In the genomic region with DNA sequence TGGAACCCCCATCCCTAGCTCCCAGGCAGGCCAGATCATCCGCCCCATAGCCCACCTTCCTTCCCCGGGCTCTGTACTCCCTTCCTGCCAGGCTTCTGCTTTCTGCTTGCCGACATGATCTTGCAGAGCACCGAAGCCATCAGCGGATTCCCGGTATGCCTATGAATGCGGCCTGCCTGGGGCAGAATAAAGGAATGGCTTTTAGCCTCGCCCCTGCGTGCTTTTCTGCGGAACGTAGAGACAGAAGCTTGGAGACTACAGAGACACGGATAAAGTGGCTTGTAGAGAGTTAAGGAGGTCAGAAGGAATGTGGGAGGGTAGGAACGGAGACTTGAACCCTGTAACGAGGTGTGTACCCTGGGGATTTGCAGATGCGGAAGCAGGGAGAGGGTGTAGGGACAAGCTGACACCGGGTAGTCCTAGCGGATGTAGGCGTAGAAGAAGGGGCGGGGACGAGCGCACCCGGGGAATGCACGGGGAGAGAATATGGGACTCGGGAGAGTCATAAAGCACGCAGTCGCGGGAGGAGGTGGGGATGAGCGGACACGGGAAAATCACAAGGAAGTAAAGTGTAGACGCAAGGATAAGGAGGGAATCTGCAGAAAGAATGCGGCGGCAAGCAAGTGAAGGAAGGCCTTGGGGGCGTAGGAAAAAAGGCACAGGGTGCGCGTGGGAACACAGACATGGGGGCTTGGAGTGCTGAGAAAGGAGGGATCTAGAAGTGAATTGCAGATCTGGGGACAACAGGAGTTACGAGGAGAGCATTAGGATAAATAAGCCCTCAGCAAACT, we compare ENCODE assay signal across 8 mouse cellular contexts. TPM values are rescaled to one million over a fixed set of nuclear protein-coding genes. Genes with fewer than 3 reads are reported as not detected.
DNase-seq lines count a peak whose midpoint lies in the region; ATAC-seq and TF ChIP-seq lines count a peak whose summit lies in the region.

No protein-coding gene starts in this region.

- H3K36me3 ChIP-seq in G1E (replicated peaks), result peaks cover 31% of the 10 kb centered on the region
- no peaks in the 10 kb centered on the region for H3K36me3 ChIP-seq in forebrain, embryonic 16.5 days (ENCODE audit: control insufficient read depth, insufficient read depth)

- intact Hi-C loops in heart, postnatal 25 days (cut with DNase I), result loop anchor here (5.0 kb wide), 1 partner anchor 131 kb away; a partner anchor contains a TSS

- TF ChIP-seq CTCF in G1E (IDR thresholded peaks at IDR 0.05; ENCODE audit: low read depth, low read length), result no peak
- no peak for TF ChIP-seq CTCF in cerebellum, adult 2 months (IDR thresholded peaks at IDR 0.05; ENCODE audit: borderline replicate concordance, insufficient read depth, low read depth, low read length)
- TF ChIP-seq CTCF in lung, adult 2 months (IDR thresholded peaks at IDR 0.05; ENCODE audit: insufficient read depth, low read length), result no peak

- TF ChIP-seq POLR2A in cerebellum, adult 2 months (IDR thresholded peaks at IDR 0.05; ENCODE audit: borderline replicate concordance, insufficient read depth, low read length), result no peak
- peak; percentile 81; the same call in 1 of the 2 replicates for TF ChIP-seq POLR2A in lung, adult 2 months (IDR thresholded peaks at IDR 0.05; ENCODE audit: borderline replicate concordance, extremely low read depth, low read depth, low read length)

- DNase-seq in G1E (ENCODE audit: low spot score), result peak; percentile 78
- peak; percentile 65 to 66 for DNase-seq in cerebellum, adult 2 months
- DNase-seq in heart, postnatal 25 days (ENCODE audit: low spot score), result peak; percentile 77
- peak; percentile 78 for DNase-seq in layer of hippocampus, adult 11-12 months (ENCODE audit: low spot score)
- peak; percentile 83 for DNase-seq in lung, adult 2 months
- DNase-seq in testis, postnatal 14 days (ENCODE audit: low spot score), result peak; percentile 77

- ATAC-seq in G1E (ENCODE audit: extremely low read depth, insufficient number of reproducible peaks, low FRiP score, poor library complexity, severe bottlenecking), result peak; percentile 86
- peak; percentile 84 for ATAC-seq in forebrain, embryonic 16.5 days
- peak; percentile 68 for ATAC-seq in neutrophil, adult 5-6 weeks (ENCODE audit: extremely low read depth, insufficient number of reproducible peaks, low FRiP score, poor library complexity, severe bottlenecking)

- no peaks in the 10 kb centered on the region for H3K9me3 ChIP-seq in G1E (replicated peaks)
- H3K9me3 ChIP-seq in forebrain, embryonic 16.5 days (ENCODE audit: control insufficient read depth, low read length), result no peaks in the 10 kb centered on the region

- peaks cover 15% of the 10 kb centered on the region for H3K27me3 ChIP-seq in G1E (ENCODE audit: insufficient read depth, low read length)
- H3K27me3 ChIP-seq in cerebellum, adult 2 months (ENCODE audit: control insufficient read depth, insufficient read depth, low read length), result no peaks in the 10 kb centered on the region
- H3K27me3 ChIP-seq in forebrain, embryonic 16.5 days (replicated peaks; ENCODE audit: control insufficient read depth, insufficient read depth, low read length), result no peaks in the 10 kb centered on the region

- peak overlapping the region; percentile 72 for H3K27ac ChIP-seq in cerebellum, adult 2 months (ENCODE audit: insufficient read depth, low read length)
- peak overlapping the region; percentile 57 for H3K27ac ChIP-seq in forebrain, embryonic 16.5 days (ENCODE audit: low read length)

- H3K4me3 ChIP-seq in G1E (ENCODE audit: low read depth, low read length), result peak overlapping the region; percentile 75
- peak overlapping the region; percentile 84 for H3K4me3 ChIP-seq in cerebellum, adult 2 months (replicated peaks; ENCODE audit: insufficient read depth, low read depth, low read length)
- peak overlapping the region; percentile 55 for H3K4me3 ChIP-seq in forebrain, embryonic 16.5 days (replicated peaks; ENCODE audit: low read length)
- H3K4me3 ChIP-seq in lung, adult 2 months (replicated peaks; ENCODE audit: extremely low read depth, low read depth, low read length), result peak overlapping the region; percentile 97

- H3K9ac ChIP-seq in forebrain, embryonic 16.5 days (replicated peaks; ENCODE audit: low read depth, low read length), result peak overlapping the region; percentile 58

- H3K4me1 ChIP-seq in G1E (ENCODE audit: insufficient read depth, low read depth, low read length), result peaks cover 57% of the 10 kb centered on the region
- no peaks in the 10 kb centered on the region for H3K4me1 ChIP-seq in cerebellum, adult 2 months (ENCODE audit: control insufficient read depth, insufficient read depth, low read length)
- peaks cover 21% of the 10 kb centered on the region for H3K4me1 ChIP-seq in forebrain, embryonic 16.5 days (replicated peaks; ENCODE audit: control insufficient read depth, insufficient read depth, low read length)
- H3K4me1 ChIP-seq in lung, adult 2 months (ENCODE audit: control insufficient read depth, insufficient read depth, low read length), result no peaks in the 10 kb centered on the region

- H3K4me2 ChIP-seq in forebrain, embryonic 16.5 days (ENCODE audit: low read length), result peak overlapping the region; percentile 72

- under 1% methylated on average over 36 of the region's 36 CpGs for WGBS in cerebellum, adult 2 months
- WGBS in forebrain, embryonic 16.5 days, result under 1% methylated on average over 36 of the region's 36 CpGs
- 1% methylated on average over 36 of the region's 36 CpGs for WGBS in lung, adult 2 months

RNA-seq across cellular contexts. Expression of a gene that starts 0.6 kb away (rescaled TPM):
- total RNA-seq in G1E (2014; fragmentation: Nextera tagmentation), result 75.0 and 92.3 TPM in 2 replicates
- total RNA-seq in G1E (2017), result 207 and 218 TPM in 2 replicates
- 60.1 and 77.3 TPM in 2 replicates for polyA plus RNA-seq in G1E (2012)
- 102 and 105 TPM in 2 replicates for polyA plus RNA-seq in cerebellum, adult 2 months (2012; rRNA removed)
- polyA plus RNA-seq in forebrain, embryonic 16.5 days (2015; fragmentation: Nextera tagmentation; extraction: Ambion mirVana), result 123 and 127 TPM in 2 replicates
- total RNA-seq in heart, postnatal 25 days (2021), result 1,000 to 10,000 TPM; 1,293 to 1,340 TPM
- 71.4 and 105 TPM in 2 replicates for polyA plus RNA-seq in lung, adult 2 months (2012; rRNA removed)
- total RNA-seq in neutrophil, adult 5-6 weeks (2017), result 36.3 and 42.4 TPM in 2 replicates

RNA-seq across cellular contexts. Expression of a gene that starts 0.6 kb away (rescaled TPM):
- total RNA-seq in G1E (2014; fragmentation: Nextera tagmentation) (3.5 TPM in 1 of 2 replicates, not detected in the other), G1E (2017) (0.93 TPM in 1 of 2 replicates, not detected in the other)
- not detected in 2 replicates for polyA plus RNA-seq in G1E (2012)
- polyA plus RNA-seq in cerebellum, adult 2 months (2012; rRNA removed), result 0.14 and 0.88 TPM in 2 replicates
- polyA plus RNA-seq in forebrain, embryonic 16.5 days (2015; fragmentation: Nextera tagmentation; extraction: Ambion mirVana), result 0.42 TPM in 1 of 2 replicates, not detected in the other
- total RNA-seq in heart, postnatal 25 days (2021), result under 1 TPM; 0.39 to 0.61 TPM
- polyA plus RNA-seq in lung, adult 2 months (2012; rRNA removed), result 1.2 and 1.5 TPM in 2 replicates
- not detected in 2 replicates for total RNA-seq in neutrophil, adult 5-6 weeks (2017)

RNA-seq across cellular contexts. Expression of a gene that starts 2.7 kb away (rescaled TPM):
- not detected in 2 replicates for total RNA-seq in G1E (2014; fragmentation: Nextera tagmentation)
- total RNA-seq in G1E (2017), result not detected in 2 replicates
- polyA plus RNA-seq in G1E (2012), result not detected in 2 replicates
- polyA plus RNA-seq in cerebellum, adult 2 months (2012; rRNA removed), result not detected in 2 replicates
- polyA plus RNA-seq in forebrain, embryonic 16.5 days (2015; fragmentation: Nextera tagmentation; extraction: Ambion mirVana), result not detected in 2 replicates
- not detected for total RNA-seq in heart, postnatal 25 days (2021)
- polyA plus RNA-seq in lung, adult 2 months (2012; rRNA removed), result not detected in 2 replicates
- not detected in 2 replicates for total RNA-seq in neutrophil, adult 5-6 weeks (2017)

RNA-seq across cellular contexts. Expression of a gene that starts 6.4 kb away (rescaled TPM):
- total RNA-seq in G1E (2014; fragmentation: Nextera tagmentation) (not detected in 2 replicates), G1E (2017) (not detected in 2 replicates)
- not detected in 2 replicates for polyA plus RNA-seq in G1E (2012)
- polyA plus RNA-seq in cerebellum, adult 2 months (2012; rRNA removed), result 0.25 and 0.27 TPM in 2 replicates
- polyA plus RNA-seq in forebrain, embryonic 16.5 days (2015; fragmentation: Nextera tagmentation; extraction: Ambion mirVana), result not detected in 2 replicates
- total RNA-seq in heart, postnatal 25 days (2021), result not detected
- 17.3 and 19.7 TPM in 2 replicates for polyA plus RNA-seq in lung, adult 2 months (2012; rRNA removed)
- 10.7 and 13.1 TPM in 2 replicates for total RNA-seq in neutrophil, adult 5-6 weeks (2017)

RNA-seq across cellular contexts. Expression of a gene that starts 15.9 kb away (rescaled TPM):
- not detected in 2 replicates for total RNA-seq in G1E (2014; fragmentation: Nextera tagmentation)
- not detected in 2 replicates for total RNA-seq in G1E (2017)
- polyA plus RNA-seq in G1E (2012), result 0.04 TPM in 1 of 2 replicates, not detected in the other
- not detected in 2 replicates for polyA plus RNA-seq in cerebellum, adult 2 months (2012; rRNA removed)
- not detected in 2 replicates for polyA plus RNA-seq in forebrain, embryonic 16.5 days (2015; fragmentation: Nextera tagmentation; extraction: Ambion mirVana)
- total RNA-seq in heart, postnatal 25 days (2021), result not detected
- polyA plus RNA-seq in lung, adult 2 months (2012; rRNA removed), result 0.05 TPM in 1 of 2 replicates, not detected in the other
- total RNA-seq in neutrophil, adult 5-6 weeks (2017), result not detected in 2 replicates

Comparison
In these comparisons a context has a peak if more than half of its experiments do, and no peak if none do; other contexts are left out.
1. Peak in every context shown above with its lines: DNase-seq, ATAC-seq, H3K4me3 ChIP-seq and H3K27ac ChIP-seq.